Mouse (Mus musculus) CD4-positive, CD25-positive, alpha-beta regulatory T cell, adult 9 weeks (primary cell): ENCODE measurements around the gene Nptx2. TPM values are rescaled to one million over a fixed set of nuclear protein-coding genes. Genes with fewer than 3 reads are reported as not detected.

Source experiments
- polyA plus RNA-seq: library from polyadenylated mRNA; unstranded; fragments of 100-300 nt; shearing (Covaris generic); gene quantifications from one replicate; pipeline ENCODE4 v1.2.1, GENCODE M21; 2017

Gene Nptx2
- polyA plus RNA-seq: not detected

DNA sequence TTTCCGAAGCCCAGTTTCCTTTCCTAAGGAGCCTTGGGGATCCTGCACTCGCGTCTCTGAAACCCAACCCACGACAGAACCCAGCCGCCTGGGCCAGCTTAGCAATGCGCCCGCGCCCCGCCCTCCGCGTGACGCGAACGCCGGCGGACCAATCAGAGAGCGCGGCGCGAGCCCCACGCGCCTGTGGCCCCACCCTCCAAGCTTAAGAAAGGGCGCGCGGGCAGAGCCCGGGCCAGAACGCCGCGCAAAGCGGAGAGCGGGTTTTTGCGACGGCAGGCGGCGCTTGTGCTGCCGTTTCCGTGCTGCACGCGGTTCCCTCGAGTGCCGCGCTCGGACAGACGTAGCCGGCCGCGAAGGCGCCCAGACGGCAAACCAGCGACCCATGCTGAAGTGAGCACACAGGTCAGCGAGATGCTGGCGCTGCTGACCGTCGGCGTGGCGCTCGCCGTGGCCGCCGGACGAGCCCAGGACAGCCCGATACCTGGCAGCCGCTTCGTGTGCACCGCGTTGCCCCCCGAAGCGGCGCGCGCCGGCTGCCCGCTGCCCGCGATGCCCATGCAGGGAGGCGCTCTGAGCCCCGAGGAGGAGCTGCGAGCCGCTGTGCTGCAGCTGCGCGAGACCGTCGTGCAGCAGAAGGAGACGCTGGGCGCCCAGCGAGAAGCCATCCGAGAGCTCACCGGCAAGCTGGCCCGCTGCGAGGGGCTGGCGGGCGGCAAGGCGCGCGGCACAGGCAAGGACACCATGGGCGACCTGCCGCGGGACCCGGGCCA lies at the start of gene Nptx2:
TSS of gene Nptx2 (plus strand) at position 250 of the 770 bp plus-strand sequence.

Other genes starting within 250 kb of the Nptx2 start
- 0.74 TPM for gene Baiap2l1, start 187.8 kb upstream of the Nptx2 start, polyA plus RNA-seq
- gene Tmem130, start 215.9 kb downstream of the Nptx2 start, polyA plus RNA-seq: 0.36 TPM
- gene Trrap, start 221.8 kb downstream of the Nptx2 start, polyA plus RNA-seq: 56.6 TPM